Mouse (Mus musculus) forebrain, embryonic 15.5 days (tissue): Measurements from ENCODE around the gene Nkd1. TPM values are rescaled to one million over a fixed set of nuclear protein-coding genes. Genes with fewer than 3 reads are reported as not detected.
A peak's percentile ranks its signal among the peaks of the same experiment; 100 is the strongest.

Experiments
- ATAC-seq: fragments of 200-750 bp; cut with Nextera tagmentation; replicated peaks from 2 replicates; pipeline ENCODE4 v1.8.0; 2017; ENCODE audit warnings: mild to moderate bottlenecking, moderate TSS enrichment, moderate library complexity
- H3K27ac ChIP-seq: fragments of 300-500 bp; sonication (generic); replicated peaks from 2 replicates; pipeline ENCODE4 v1.5.1; 2015; ENCODE audit warnings: mild to moderate bottlenecking, inconsistent platforms
- H3K27me3 ChIP-seq: fragments of 300-500 bp; sonication (generic); 2 replicates; pipeline ENCODE4 v1.6.1; 2015; ENCODE audit warnings: inconsistent platforms
- H3K36me3 ChIP-seq: fragments of 300-500 bp; sonication (generic); 2 replicates; pipeline ENCODE4 v1.6.1; 2015; ENCODE audit warnings: mild to moderate bottlenecking, inconsistent platforms
- H3K4me1 ChIP-seq: fragments of 300-500 bp; sonication (generic); 2 replicates; pipeline ENCODE4 v1.6.1; 2015; ENCODE audit warnings: inconsistent platforms
- H3K4me2 ChIP-seq: fragments of 300-500 bp; sonication (generic); replicated peaks from 2 replicates; pipeline ENCODE4 v1.6.1; 2015; ENCODE audit warnings: mild to moderate bottlenecking, inconsistent platforms
- H3K4me3 ChIP-seq: fragments of 300-500 bp; sonication (generic); 2 replicates; pipeline ENCODE4 v1.5.1; 2015; ENCODE audit warnings: mild to moderate bottlenecking, inconsistent platforms
- H3K9ac ChIP-seq: fragments of 300-500 bp; sonication (generic); replicated peaks from 2 replicates; pipeline ENCODE4 v1.6.1; 2015; ENCODE audit warnings: mild to moderate bottlenecking, inconsistent platforms
- H3K9me3 ChIP-seq: fragments of 300-500 bp; sonication (generic); 2 replicates; pipeline ENCODE4 v1.6.1; 2016; ENCODE audit warnings: inconsistent platforms
- WGBS: fragments of 180-500 bp; shearing (Covaris S2); methylation state at CpG from one replicate; pipeline ENCODE4 v1.1.7; 2015; ENCODE audit warnings: mixed read lengths; 5-methylcytosine and 5-hydroxymethylcytosine counted together
- polyA plus RNA-seq: library from polyadenylated mRNA; unstranded; fragments of >200 nt; fragmentation: Nextera tagmentation; extraction: Ambion mirVana; gene quantifications from 2 replicates; pipeline ENCODE4 v1.2.1, GENCODE M21; 2015

The Nkd1 gene
- polyA plus RNA-seq, 1 experiment from 2014 or later = 36.6 TPM

DNA sequence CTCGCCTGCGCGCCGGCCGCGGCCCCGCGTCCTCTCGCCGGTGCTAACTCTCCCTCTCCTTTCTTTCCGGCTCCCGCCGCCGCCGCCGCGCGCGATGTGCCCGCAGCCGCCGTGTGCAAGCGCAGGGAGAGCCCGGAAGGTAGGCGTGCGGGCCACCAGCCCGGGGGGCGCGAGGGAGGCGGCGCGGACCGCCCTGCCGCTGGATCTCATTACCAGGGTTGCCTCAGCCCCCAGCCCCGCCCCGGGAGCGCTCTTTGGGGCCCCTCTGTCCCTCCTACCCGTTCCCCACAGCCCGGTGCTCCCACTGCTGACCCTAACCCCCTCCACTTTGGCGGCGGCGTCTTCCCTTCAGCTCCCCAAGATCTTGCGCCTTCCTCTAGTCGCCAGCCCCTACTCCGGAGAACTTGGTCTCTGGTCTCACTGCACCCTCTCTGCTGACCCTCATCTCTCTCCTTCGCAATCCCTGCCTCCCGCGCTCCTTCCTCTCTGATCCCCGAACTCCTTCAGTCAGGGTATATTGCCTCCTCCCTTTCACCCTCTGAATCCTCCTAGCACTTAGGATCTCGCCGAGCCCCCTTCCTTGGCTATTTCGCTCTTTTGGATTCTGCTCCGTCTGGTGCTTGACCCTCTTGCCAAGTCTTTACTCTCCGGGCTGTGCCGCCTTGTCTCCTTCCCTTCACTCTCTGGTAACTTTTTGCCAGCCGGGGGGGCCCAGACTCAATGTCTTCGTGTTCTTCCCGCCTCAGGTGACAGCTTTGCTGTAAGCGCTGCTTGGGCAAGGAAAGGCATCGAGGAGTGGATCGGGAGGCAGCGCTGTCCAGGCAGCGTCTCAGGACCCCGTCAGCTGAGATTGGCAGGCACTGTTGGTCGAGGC, 624 bp downstream of the Nkd1 start:
- Histone ChIP-seq H3K4me2 (peak overlapping the region; percentile 99), H3K9ac (peak overlapping the region; percentile 69), H3K36me3 (no peaks in the 10 kb centered on the region), H3K4me3 (peak overlapping the region; percentile 54), H3K4me1 (peaks cover 39% of the 10 kb centered on the region), H3K27me3 (no peaks in the 10 kb centered on the region), H3K27ac (peak overlapping the region; percentile 52; the same call in 1 of the 2 replicates), H3K9me3 (no peaks in the 10 kb centered on the region)
- peak; percentile 57 for ATAC-seq
- WGBS = under 1% methylated on average over 56 of the region's 65 CpGs

DNA sequence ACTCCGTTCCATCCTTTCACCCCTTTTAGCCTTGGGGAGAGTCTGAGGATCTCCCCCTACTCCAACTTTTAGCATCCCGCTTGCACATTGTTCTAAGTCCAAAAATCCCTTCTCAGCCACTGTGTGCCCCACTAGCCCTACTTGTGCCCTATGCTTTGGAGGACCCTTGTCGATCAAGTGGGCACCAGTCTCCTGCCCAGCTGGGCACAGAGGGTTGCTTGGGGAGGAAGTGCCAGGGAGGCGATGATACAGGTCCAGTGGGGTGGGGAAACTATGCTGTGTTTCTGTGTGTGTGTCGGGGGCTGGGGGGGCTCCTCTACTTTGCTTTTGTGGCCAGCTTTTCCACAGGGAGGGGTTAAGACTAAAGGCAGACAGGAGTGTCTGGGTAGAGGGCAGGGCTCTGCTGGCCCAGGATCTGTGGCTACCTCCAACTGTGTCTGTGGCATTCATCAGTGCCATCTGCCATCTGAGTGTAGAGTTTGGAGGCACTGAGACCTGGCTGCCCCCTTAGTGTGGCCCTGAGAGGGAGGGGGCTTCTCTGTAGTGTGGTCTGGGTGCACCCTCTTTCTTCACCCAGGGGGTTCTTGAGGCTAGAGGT, 1.4 kb downstream of the Nkd1 start:
- peak overlapping the region; percentile 99 for H3K4me2 ChIP-seq
- H3K27ac ChIP-seq = 0 out of 2 replicates have a peak overlapping the region, but pooled peaks have one; percentile 3
- no peaks in the 10 kb centered on the region for H3K27me3 ChIP-seq
- no peaks in the 10 kb centered on the region for H3K9me3 ChIP-seq
- WGBS = 18% methylated on average over 5 of the region's 5 CpGs
- H3K4me1 ChIP-seq = peaks cover 39% of the 10 kb centered on the region
- H3K4me3 ChIP-seq = peak overlapping the region; percentile 54
- no peak for ATAC-seq
- H3K36me3 ChIP-seq = no peaks in the 10 kb centered on the region
- peak overlapping the region; percentile 69; the same call in 1 of the 2 replicates for H3K9ac ChIP-seq

DNA sequence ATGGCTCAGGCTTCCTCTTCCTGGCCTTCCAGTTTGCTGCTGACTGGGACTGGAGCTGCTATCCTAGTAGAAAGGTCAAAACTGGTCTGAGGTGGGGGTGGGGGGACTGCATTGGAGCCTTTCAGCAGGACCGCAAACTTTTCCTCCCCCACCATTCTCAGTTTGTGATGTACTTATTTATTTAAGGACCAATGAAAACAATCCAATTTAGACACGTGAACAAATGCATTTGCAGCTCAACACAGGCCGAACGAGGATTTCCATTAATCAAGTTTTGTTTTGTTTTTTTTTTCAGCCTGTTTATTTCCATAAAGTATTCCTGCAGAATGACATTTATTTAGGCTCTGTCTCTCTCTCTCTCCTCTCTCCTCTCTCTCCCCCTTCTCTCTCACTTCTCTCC, 2.5 kb downstream of the Nkd1 start:
- Histone ChIP-seq H3K27ac (no peak overlapping the region), H3K27me3 (no peaks in the 10 kb centered on the region), H3K9ac (no peak overlapping the region), H3K9me3 (no peaks in the 10 kb centered on the region), H3K4me3 (peak overlapping the region; percentile 54; the same call in 1 of the 2 replicates), H3K4me2 (peak overlapping the region; percentile 99), H3K36me3 (no peaks in the 10 kb centered on the region), H3K4me1 (peaks cover 39% of the 10 kb centered on the region)
- no peak for ATAC-seq
- WGBS = 15% methylated on average over 4 of the region's 4 CpGs

DNA sequence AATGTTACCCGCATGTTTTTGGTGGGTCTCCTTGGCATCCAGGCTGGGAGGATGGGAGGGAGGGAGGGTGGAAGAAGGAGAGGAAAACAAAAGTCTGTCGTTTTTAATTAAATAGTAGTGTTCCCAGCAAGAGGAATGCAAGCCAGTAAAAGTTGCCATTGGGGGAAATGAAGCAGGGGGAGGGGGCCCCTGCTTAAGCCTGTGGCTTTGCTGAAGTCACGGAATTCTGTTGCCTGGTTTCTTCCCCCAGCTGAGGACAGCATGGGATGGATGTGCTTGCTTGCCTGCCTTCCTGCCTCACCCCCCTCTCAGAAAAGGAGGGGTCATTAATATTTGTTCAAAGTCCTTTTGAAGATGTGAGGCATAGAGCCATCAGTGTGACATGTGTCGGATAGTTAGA, 3.0 kb downstream of the Nkd1 start:
- no peak overlapping the region for H3K9ac ChIP-seq
- peaks cover 39% of the 10 kb centered on the region for H3K4me1 ChIP-seq

DNA sequence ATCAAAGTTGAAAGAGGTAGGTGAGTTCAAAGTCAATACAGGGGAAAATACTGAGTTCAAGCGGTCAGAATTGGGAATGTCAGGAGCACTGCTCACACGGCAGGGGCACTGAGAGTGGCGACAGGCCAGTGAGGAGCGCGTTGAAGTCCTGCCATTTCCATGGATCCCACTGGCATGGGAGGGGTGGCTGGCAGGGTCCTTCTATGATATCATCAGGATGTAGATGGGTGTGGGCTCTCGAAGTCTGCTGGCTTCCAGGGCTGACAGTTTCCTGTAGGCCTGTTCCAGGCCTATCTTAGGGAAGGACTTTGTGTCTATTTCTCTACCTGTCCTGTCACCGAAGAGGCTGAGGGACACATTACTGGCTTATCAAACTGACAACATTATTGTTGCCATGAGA, 3.7 kb downstream of the Nkd1 start:
- Histone ChIP-seq H3K4me1 (peaks cover 39% of the 10 kb centered on the region), H3K9ac (no peak overlapping the region), H3K4me3 (no peak overlapping the region), H3K27me3 (no peaks in the 10 kb centered on the region), H3K36me3 (no peaks in the 10 kb centered on the region), H3K9me3 (no peaks in the 10 kb centered on the region), H3K4me2 (no peak overlapping the region), H3K27ac (no peak overlapping the region)
- no peak for ATAC-seq
- WGBS = 70% methylated on average over 7 of the region's 7 CpGs

More for the DNA sequence above, 3.0 kb downstream of the Nkd1 start:
- no peak for ATAC-seq
- H3K9me3 ChIP-seq = no peaks in the 10 kb centered on the region
- H3K36me3 ChIP-seq = no peaks in the 10 kb centered on the region
- 0 out of 2 replicates have a peak overlapping the region, but pooled peaks have one; percentile 7 for H3K4me2 ChIP-seq
- WGBS = 14% methylated on average over 4 of the region's 4 CpGs
- no peak overlapping the region for H3K4me3 ChIP-seq
- no peak overlapping the region for H3K27ac ChIP-seq
- no peaks in the 10 kb centered on the region for H3K27me3 ChIP-seq

DNA sequence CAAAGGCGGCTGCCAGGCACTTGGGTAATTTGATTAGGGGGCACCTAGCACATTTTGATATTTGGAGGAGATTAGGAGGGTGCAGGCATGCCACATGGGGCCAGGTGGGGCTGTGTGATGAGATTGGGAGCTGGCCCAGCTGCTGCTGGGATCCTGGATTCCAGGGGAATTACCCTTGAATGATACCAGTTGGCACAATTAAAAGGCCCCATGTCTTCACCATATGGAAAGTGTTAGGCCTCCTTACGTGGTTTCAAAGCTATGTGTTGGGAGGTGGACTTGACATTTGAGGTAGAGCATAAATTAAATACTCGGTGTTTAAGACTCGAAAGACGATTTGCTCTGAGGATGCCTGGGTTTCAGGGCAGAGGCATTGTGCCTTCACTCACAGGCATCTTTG, 5.1 kb downstream of the Nkd1 start:
- Histone ChIP-seq H3K4me1 (peaks cover 35% of the 10 kb centered on the region), H3K36me3 (no peaks in the 10 kb centered on the region), H3K27me3 (no peaks in the 10 kb centered on the region), H3K9ac (no peak overlapping the region), H3K4me2 (no peak overlapping the region), H3K27ac (no peak overlapping the region), H3K4me3 (no peak overlapping the region), H3K9me3 (no peaks in the 10 kb centered on the region)
- no peak for ATAC-seq
- WGBS = 60% methylated on average over 5 of the region's 5 CpGs

DNA sequence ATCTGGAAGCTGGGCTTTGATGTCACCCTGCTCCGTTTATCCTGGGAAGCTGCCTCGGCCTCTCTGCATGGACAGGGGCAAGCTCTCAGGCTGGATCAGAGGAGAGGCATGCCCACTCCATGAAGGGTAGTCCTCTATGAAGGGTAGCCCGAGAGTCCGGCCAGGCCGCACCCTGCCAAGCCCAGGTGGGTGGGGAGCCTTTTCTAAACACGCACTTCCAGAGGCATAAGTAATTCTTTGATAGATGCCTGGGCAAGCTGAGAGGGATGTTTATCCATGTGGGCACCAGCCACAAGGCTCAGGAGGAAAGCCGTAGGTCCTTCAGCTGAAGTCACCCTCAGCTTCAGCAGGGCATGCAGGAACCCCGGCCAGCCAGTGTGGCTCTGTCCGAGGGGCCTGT, 7.0 kb downstream of the Nkd1 start:
- Histone ChIP-seq H3K27me3 (no peaks in the 10 kb centered on the region), H3K4me2 (no peak overlapping the region), H3K27ac (no peak overlapping the region), H3K9me3 (no peaks in the 10 kb centered on the region), H3K9ac (no peak overlapping the region), H3K4me1 (peaks cover 19% of the 10 kb centered on the region), H3K4me3 (no peak overlapping the region), H3K36me3 (no peaks in the 10 kb centered on the region)
- no peak for ATAC-seq
- 91% methylated on average over 9 of the region's 9 CpGs for WGBS

DNA sequence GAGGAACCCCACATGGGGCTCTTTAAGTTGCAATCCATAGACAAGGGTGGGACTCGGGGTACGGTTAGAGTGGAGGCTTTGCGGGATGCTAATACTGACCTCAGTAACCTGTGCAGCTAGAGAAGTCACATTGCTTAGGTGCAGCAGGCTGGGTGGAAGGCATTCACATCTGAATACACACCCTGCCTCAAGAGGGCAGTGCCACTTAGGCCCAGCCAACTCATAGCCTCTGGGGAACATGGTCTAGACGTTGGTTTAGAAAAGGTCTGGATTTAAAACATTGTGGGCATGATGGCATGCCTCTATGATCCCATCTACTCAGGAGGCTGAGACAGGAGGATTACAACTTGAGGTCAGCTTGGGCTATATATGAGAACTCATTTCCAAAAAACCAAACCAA, 8.6 kb downstream of the Nkd1 start:
- Histone ChIP-seq H3K27me3 (no peaks in the 10 kb centered on the region), H3K4me1 (peaks cover 6% of the 10 kb centered on the region), H3K4me3 (no peak overlapping the region), H3K9ac (no peak overlapping the region), H3K36me3 (no peaks in the 10 kb centered on the region), H3K4me2 (no peak overlapping the region), H3K9me3 (no peaks in the 10 kb centered on the region), H3K27ac (no peak overlapping the region)
- WGBS = 87% methylated on average over 4 of the region's 4 CpGs
- ATAC-seq = no peak

DNA sequence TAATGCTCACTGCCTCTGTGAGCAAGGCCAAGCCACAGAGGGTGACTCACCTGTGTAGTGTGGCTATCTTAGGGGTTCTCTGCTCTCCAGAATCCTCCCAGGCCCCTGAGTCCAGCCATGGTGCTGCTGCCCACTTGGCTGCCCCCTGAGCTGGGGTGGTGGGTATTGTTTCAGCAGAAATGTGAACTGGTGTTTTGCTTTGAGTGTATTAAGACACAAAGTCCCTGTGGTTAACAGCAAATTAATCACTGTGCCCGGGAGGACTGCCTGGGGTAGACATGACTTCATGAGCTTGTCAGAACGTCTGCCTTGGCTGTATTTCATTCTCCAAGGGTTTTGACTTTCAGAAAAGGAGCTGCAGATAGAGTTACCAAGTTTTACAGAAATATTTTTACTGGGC, 15.9 kb downstream of the Nkd1 start:
- Histone ChIP-seq H3K36me3 (no peaks in the 10 kb centered on the region), H3K27me3 (no peaks in the 10 kb centered on the region), H3K27ac (no peak overlapping the region), H3K9me3 (no peaks in the 10 kb centered on the region), H3K4me1 (peaks cover 8% of the 10 kb centered on the region), H3K4me2 (no peak overlapping the region), H3K4me3 (no peak overlapping the region), H3K9ac (no peak overlapping the region)
- no peak for ATAC-seq
- WGBS = 47% methylated on average over 2 of the region's 2 CpGs

DNA sequence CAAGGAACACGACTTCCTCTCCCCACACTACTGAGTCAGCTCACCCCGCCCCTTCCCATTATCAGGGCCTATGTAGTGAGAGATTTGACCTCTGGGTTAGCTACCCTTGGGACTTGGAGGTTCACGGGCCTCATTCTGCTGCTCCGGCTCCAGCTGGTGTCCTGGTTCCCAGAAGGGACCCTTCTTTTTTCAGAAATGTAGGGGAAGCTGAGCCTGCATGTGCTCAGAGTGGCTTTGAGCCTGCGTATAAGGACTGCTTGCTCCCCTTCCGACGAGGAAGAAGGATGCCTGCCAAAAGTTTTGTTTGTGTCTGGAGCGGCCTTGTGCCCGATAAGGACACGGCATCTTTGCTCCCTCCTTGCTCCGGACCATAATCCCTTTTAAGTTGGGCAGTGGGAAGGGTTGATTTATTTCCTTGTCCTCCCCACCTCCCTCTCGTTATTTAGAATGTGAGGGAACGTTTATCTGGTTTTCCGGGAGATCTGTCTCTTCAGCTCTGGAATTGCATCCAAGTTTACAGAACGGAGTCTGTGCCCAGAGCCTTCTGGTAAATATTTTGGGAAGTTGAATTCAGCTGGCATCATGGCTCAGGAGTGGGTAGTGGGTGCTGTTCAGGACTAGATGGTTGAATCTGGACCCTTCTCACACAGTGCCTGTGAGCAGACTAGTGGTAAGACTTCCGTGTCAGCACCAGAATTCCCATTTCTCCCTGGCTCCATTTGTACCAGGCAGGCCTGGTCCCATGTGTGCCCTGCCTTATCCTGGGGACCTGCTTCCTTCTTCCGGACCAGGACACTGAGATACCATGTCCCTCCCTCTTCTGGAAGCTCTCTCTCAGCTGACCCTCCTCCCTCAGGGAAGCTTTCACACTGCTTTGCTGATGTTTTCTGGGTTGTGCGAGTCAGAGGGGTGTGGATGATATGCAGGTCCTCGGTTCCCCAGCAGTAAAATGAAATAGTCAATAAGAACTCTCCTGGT, 17.1 kb downstream of the Nkd1 start:
- Histone ChIP-seq H3K4me3 (no peak overlapping the region), H3K9ac (no peak overlapping the region), H3K4me2 (no peak overlapping the region), H3K9me3 (no peaks in the 10 kb centered on the region), H3K27ac (0 out of 2 replicates have a peak overlapping the region, but pooled peaks have one; percentile 14), H3K4me1 (peaks cover 8% of the 10 kb centered on the region), H3K36me3 (no peaks in the 10 kb centered on the region), H3K27me3 (no peaks in the 10 kb centered on the region)
- WGBS = 57% methylated on average over 19 of the region's 19 CpGs
- ATAC-seq = no peak

DNA sequence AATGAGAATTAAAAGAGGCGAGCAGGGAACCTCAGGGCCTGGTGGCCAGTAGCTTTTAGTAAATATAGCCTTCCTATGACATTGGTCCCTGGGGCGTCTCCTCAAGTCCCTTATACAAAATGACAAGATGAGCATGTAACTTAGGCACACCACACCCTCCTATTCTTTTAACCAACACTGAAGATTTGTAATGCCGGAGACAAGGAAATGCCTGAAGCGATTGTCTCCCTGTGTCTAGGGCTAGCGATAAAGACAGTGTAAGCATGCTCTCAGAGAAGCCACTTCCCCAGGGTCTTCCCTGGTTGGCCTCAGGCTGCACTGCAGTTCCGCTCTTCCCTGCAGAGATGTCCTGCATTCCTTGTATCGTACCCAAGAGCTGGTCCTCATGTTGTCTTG, 17.8 kb downstream of the Nkd1 start:
- Histone ChIP-seq H3K27me3 (no peaks in the 10 kb centered on the region), H3K4me3 (no peak overlapping the region), H3K4me1 (peaks cover 8% of the 10 kb centered on the region), H3K9ac (no peak overlapping the region), H3K9me3 (no peaks in the 10 kb centered on the region), H3K27ac (no peak overlapping the region), H3K4me2 (no peak overlapping the region), H3K36me3 (no peaks in the 10 kb centered on the region)
- WGBS = 90% methylated on average over 7 of the region's 7 CpGs
- ATAC-seq = no peak

DNA sequence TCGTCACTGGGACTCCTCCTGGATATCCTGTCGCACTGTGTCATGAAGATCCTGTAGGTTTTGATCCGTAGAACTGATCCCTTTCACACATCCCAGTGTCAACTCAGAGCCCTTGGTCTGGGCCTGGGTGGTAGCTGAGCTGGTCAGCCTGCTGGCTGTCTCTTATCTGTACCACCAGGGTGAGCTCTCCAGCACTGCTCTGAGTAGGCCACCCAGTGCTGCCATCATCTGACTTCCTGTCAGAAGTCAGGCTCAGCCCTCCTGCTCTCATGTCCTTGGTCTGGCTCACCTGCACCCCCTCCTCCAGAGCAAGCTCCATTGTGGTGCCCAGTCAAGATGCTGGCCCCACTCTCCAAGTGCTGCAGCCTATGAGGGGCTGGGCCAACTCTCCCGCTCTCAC, 18.8 kb downstream of the Nkd1 start:
- Histone ChIP-seq H3K9ac (no peak overlapping the region), H3K4me2 (no peak overlapping the region), H3K27ac (no peak overlapping the region), H3K9me3 (no peaks in the 10 kb centered on the region), H3K4me1 (peaks cover 8% of the 10 kb centered on the region), H3K27me3 (no peaks in the 10 kb centered on the region), H3K4me3 (no peak overlapping the region), H3K36me3 (no peaks in the 10 kb centered on the region)
- WGBS = 91% methylated on average over 4 of the region's 4 CpGs
- no peak for ATAC-seq
